Mouse (Mus musculus) T-helper 1 cell (primary cell): ENCODE measurements around the gene Cmya5.

Experiments used
- in situ Hi-C: fragments of 300-600 bp; cut with MboI, MseI; formaldehyde crosslinking; loops from one replicate; pipeline ENCODE4 v1.15.1; 2025; ENCODE audit warnings: high pct_unique_total_duplicates

The Cmya5 gene

DNA sequence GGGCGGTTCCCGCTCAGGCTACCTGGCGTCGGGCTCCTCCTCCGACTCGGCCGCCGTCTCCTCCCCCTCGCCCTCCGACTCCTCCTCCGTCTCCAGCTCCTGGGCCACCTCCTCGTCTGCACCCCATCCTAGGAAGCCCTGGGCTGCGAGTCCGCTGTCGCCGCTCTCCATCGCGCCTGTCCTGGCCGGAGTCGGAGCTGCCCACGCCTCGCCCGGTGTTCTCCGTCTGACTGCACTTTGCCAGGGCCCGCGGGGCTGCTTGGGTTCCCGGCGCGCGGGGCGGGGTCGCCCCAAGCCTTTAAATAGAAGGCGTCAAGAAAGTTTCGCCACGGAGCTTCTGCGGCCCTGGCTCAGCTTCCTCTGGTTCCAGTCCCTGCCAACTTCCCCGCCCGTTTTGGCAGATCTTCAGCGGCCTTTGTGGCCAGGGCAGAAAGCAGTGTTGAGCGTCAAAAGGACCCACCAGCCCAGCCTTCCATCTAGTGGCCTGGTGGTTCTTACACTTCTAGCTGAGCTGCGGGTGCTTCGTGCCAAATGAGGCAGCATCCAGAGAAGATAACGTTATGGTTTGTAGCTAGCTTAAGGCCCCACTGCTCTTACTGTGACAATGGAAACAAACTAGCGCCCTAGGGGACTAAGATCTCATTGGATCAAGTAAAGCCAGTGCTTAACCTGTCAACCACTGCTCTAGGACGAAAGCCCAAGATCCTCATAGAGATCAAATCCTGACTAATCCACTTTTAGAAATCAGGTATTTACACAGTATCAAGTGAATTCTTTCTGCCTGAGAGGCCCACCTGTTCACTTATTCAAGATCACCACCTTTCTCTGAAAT is at the start of gene Cmya5:
Gene Cmya5 (minus strand): TSS at position 389 of the 832 bp plus-strand sequence.
- in situ Hi-C loops, result no loop called here

DNA sequence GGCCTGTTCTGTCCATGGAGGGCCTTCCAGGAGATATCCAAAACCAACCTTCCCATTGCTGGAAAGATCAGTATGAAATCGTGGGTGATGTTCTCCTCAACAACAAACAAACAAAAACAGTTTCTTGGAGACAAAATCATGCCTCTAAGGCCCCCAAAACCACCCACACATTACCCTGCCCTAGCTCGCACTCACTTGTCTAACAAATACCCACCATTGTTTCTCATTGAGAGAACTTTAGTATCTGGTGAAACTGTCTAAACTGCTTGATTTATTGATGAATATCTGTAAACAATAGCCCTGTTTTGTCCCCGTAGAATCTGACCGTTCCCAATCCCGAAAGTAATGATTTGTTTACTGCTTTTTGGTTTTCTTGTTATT is 48.1 kb upstream of the Cmya5 start:
- in situ Hi-C loops, result no loop called here

- in situ Hi-C loops, result no loop called here
Observed at GRCm38 (mm10) chr13:93191831-93192645, 47.5 kb upstream of the Cmya5 start, which contains the start of gene Tent2. TSS of gene Tent2 (minus strand) at chr13:93192385.

- in situ Hi-C loops, result loop anchor here (10.0 kb wide), 1 partner anchor 115 kb away; no protein-coding TSS in a partner anchor
Observed at GRCm38 (mm10) chr13:93189416-93189815, 44.9 kb upstream of the Cmya5 start.

DNA sequence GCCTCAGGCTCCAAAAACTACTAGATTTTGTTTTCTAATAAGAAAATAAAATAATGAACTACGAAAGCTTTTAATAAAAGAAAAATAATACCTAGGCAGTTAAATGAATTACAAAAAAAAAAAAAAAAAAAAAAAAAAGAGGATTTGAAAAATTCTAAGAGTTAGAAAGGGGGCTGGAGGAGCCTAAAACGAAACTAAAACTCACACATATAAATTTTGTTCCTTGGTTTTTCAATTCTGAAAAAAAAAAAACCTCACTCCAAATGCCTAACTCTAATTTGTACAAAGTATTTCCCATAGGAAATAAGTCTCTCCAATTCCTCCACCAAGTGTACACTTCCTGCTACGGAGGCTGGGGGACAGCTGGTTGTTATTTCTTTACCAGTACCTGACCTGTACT is 44.2 kb upstream of the Cmya5 start:
- in situ Hi-C loops, result loop anchor here (10.0 kb wide), 1 partner anchor 116 kb away; no protein-coding TSS in a partner anchor

- in situ Hi-C loops, result loop anchor here (10.0 kb wide), 1 partner anchor 117 kb away; no protein-coding TSS in a partner anchor
Observed at GRCm38 (mm10) chr13:93187792-93188191, 43.3 kb upstream of the Cmya5 start.

GRCm38 (mm10) chr13:93180351-93180750 is 35.8 kb upstream of the Cmya5 start:
- in situ Hi-C loops, result loop anchor here (10.0 kb wide), 1 partner anchor 124 kb away; no protein-coding TSS in a partner anchor

DNA sequence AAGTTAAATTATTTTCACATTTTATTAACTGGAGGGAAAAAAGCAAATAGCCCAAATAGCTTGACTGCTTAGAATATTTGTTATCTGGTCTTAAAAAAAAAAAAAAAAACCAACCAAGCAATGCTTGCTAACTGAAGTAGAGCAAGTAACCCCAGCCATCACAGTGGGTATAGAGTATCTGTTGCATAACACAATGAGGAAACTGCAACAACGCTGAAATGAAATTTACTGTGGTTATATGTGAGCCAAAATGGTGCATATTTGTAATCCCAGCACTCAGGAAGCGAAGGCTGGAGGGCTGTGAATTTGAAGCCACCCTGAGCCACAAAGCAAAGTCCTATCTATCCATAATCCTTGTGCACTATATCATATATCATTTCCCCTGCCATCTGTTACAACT is 35.0 kb upstream of the Cmya5 start:
- in situ Hi-C loops, result no loop called here

GRCm38 (mm10) chr13:93177571-93177970 is 33.0 kb upstream of the Cmya5 start:
- in situ Hi-C loops, result no loop called here

- in situ Hi-C loops, result no loop called here
Observed at GRCm38 (mm10) chr13:93163303-93163702, 18.8 kb upstream of the Cmya5 start.

DNA sequence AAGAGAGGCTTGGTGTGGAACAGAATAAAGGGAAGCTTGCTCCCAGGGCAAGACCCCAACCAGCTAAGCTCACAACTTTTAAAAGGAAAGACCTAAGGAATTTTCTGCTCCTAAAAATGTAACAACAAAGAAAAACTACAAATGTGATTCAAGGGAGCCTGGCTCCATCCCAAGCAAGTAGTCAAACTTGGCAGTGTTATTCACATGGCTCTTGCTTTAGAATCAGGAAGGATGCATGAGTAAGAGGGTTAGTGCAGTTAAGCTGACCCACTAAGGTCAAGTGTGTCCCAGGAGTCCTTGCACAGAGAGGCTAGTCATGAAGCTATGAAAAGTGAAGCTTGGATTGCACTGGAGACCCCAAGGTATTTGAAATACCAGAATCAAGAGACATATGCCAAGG is 17.9 kb upstream of the Cmya5 start:
- in situ Hi-C loops, result no loop called here

DNA sequence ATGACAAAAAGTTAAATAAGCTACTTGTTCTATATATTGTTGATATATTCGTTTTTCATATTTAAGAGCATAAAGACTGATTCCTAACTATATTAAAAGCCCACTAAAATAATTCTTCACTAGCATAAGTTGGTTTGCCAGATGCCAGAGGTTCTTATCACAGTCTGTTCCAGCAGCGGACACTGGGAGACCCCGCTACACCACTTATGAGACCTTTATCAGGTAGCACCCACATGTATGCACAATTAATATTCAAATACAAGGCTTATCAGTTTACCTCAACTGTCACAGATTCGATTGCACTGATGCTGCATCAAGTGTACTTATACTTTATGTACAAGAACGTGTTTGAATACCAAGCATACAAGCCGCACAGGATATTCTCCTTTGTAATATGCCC is 13.7 kb upstream of the Cmya5 start:
- in situ Hi-C loops, result no loop called here

DNA sequence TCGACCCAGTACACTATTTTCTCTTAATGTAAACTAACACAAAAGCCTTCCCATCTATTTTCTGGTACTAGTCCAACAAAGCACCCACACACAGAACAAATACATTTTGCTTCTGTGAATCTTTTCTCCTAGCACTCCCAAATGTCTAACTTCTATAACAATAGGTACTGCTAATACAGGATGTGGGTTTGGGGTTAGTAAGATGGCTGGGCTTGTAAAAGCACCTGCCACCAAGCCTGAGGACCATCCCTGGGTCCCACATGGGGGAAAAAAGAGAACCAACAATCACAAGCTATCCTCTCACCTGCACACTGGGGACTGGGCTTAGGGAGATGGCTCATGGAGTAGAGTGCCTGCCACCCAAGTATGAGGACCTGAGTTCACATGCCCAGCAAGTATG is 8.8 kb upstream of the Cmya5 start:
- in situ Hi-C loops, result no loop called here

DNA sequence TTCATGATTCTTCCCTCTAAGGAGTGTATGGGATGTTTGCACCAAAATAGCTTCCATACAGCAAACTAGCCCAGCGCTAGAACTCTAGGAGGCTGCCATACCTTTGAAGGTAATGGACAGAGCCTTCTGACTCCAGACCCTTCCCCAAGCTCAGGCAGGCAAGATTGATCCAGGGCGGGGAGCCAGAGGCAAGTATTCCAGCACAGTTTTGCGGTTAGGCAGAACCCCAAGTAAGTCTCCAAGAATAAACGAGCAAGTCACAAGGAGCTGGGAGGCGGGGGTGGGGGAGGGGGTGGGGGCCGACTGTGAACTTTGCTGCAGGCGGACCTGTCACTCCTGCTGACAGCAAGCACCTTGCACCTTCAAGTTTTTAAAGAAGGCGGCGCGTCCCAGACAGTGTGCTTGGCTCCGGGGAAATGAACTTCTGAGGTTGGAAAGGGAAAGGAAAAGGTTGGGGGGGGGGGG is 673 bp downstream of the Cmya5 start:
- in situ Hi-C loops, result no loop called here

DNA sequence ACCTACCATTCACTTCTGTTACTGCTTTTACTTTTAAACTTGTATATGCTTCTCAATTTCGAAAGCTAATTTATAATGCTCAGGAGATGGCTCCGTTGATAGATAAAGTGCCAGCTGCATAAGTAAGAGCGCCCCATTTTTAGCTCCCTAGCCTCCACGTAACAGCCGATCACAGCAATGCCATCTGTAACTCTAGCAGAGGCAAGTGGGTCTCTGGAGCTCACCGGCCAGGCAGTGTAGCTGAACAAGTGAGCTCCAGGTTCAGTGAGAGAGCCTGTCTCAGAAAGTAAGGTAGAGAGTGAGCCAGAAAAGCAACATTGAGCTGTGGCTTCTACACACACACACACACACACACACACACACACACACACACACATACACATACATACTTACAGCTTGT is 3.3 kb downstream of the Cmya5 start:
- in situ Hi-C loops, result no loop called here

- in situ Hi-C loops, result loop anchor here (5.0 to 10.0 kb wide), 2 partner anchors 51 to 143 kb away; no protein-coding TSS in a partner anchor
Observed at GRCm38 (mm10) chr13:93138059-93138458, 6.5 kb downstream of the Cmya5 start.

- in situ Hi-C loops, result loop anchor here (5.0 to 10.0 kb wide), 2 partner anchors 50 to 142 kb away; no protein-coding TSS in a partner anchor
Observed at GRCm38 (mm10) chr13:93137098-93137497, 7.4 kb downstream of the Cmya5 start.

- in situ Hi-C loops, result loop anchor here (5.0 to 10.0 kb wide), 2 partner anchors 49 to 141 kb away; no protein-coding TSS in a partner anchor
Observed at GRCm38 (mm10) chr13:93136251-93136650, 8.3 kb downstream of the Cmya5 start.

DNA sequence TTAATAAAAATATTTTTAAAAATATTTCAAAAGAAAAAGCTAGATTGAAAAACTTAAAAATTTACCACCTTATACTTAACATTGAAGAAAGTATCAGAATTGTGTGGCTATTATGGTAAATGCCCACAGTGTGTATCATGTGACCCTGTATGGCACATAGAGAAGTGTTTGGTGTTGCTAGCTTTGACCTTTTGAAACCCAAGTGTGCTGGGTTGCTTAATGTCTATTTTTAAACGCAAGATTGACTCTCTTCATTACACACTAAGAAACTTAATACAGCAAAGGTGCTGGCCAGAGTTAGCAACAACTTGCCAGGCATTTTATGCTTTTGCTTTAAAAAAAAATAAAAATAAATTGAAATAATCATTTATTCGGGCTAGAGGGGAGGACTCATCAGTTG is 9.0 kb downstream of the Cmya5 start:
- in situ Hi-C loops, result loop anchor here (5.0 to 10.0 kb wide), 2 partner anchors 48 to 141 kb away; no protein-coding TSS in a partner anchor

DNA sequence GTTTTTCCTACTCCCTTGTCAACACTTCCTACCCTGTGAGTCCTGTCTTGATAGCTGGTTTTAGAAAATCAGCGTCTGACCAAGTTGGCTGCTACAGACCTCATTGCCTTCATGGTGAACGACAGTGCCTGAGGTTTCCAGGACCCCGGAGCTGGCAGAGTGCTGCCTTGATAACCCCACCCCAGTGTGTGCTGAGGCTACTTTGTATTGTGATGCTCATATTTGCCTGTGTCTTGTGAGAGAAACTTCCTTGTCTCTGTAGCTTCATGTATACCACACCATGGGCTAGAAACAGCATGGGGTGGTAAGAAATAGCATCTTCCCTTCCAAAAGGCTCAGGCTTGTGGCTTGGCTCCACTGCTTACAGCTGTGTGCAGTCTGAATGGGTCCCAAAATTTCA is 13.8 kb downstream of the Cmya5 start:
- in situ Hi-C loops, result loop anchor here (10.0 kb wide), 1 partner anchor 136 kb away; no protein-coding TSS in a partner anchor

DNA sequence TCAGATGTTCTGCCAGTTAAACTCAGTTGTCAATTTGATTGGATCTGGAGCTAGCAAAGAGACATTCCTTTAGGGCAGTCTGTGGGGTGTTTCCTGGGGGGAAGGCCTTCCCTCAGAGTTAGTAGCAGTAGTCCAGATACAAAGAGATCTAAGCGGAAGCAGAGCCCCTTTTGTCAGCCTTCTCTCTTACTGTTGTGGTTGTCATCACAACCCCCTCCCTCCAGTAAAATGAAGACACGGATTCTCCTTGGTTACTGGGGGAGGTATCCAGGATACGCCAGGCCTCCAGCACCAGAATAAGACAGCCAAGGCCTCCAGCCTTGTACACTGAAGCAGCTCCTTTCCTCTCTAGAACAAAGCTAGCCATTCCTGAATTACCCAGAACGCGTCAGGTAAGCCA is 15.6 kb downstream of the Cmya5 start:
- in situ Hi-C loops, result no loop called here
